Mouse (Mus musculus) heart, adult 10 weeks (tissue): ENCODE data around the gene Kif26b. TPM values are rescaled to one million over a fixed set of nuclear protein-coding genes. Genes with fewer than 3 reads are reported as not detected.

Source experiments
- polyA plus RNA-seq: library from polyadenylated mRNA; stranded (reverse); fragments of 350-450 nt; fragmentation: Illumina TruSeq; extraction: RNeasy Lipid Tissue Mini Kit (QIAGEN cat#74804); gene quantifications from one replicate; pipeline ENCODE4 v1.2.3, GENCODE M21; 2014; ENCODE audit warnings: low read depth, low replicate concordance

Gene Kif26b
- 0.97 TPM for polyA plus RNA-seq

DNA sequence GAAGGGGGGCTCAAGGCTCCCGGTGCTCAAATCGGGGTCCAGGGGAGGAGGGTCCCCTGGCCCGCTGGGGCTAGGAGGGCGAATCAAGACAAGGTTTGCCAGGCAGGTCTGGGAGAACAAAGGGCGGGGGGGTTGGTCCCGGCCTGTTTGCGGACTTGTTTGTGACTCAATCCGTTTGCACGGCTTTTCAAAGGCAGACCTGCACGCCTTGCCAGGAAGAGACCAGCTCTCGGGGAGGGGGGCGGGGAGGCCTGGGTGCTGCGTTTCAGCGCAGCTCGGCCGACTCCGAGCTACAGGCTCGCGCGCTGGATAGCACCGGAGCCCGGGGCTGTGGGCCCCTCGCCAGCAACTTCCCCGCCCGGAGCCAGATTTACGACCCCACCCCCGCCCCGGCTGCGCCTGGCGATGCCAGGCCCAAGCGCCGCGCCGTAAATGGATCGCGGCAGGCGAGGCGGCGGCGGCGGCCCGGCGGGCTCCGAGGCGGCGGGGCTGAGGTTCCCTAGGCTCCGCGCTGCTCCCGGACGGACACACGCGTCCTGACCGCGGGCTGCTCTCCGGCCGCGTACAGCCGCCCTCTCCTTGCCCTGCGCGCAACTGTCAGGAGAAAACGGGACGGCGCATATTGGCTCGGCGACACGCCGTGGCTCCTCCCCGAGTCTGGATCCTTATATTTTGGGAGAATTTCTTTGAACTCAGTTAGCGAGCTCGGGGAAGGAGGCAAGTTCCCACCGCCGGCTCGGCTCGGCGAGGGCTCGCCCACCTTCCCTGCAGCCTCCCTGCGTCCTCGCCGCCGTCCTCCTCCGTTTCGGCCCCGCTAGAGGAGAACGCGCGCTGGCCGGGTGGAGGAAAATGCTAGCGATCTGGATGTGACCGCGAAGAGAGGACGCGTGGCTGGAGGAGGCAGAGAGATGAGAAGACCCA is at the start of gene Kif26b:
Kif26b (plus strand) TSS at position 695 of the 921 bp plus-strand sequence.

Other genes starting within 250 kb of the Kif26b start
- 210 TPM for gene Cox20, start 210.0 kb upstream of the Kif26b start, polyA plus RNA-seq
- gene Hnrnpu, start 191.3 kb upstream of the Kif26b start, polyA plus RNA-seq, result 161 TPM
- gene Efcab2, start 123.0 kb upstream of the Kif26b start, polyA plus RNA-seq, result 170 TPM